Mouse (Mus musculus) c-Kit-positive CD71-positive TER-119-negative erythroid progenitor cells, embryonic 14.5 days (primary cell): ENCODE results near the gene Pls1.

Experiments
- DNase-seq: peaks from one replicate; pipeline ENCODE4 v3.0.0-alpha.2; 2013; ENCODE audit warnings: low read depth

Pls1 gene

GRCm38 (mm10) chr9:95704078-95704477 lies 141.0 kb downstream of the Pls1 start:
- peak; percentile 7 for DNase-seq
